Mouse (Mus musculus) megakaryocyte, embryonic 14.5 days (primary cell): ENCODE measurements around the gene P3h4.

ENCODE experiments used
- FLI1 ChIP-seq: IDR thresholded peaks from 2 replicates; pipeline ENCODE4 v1.6.1; 2012; ENCODE audit warnings: low read length, inconsistent platforms, mixed read lengths
- GATA1 ChIP-seq: IDR thresholded peaks from 3 replicates; pipeline ENCODE4 v1.6.1; 2012; ENCODE audit warnings: mixed read lengths, low read length, inconsistent platforms, borderline replicate concordance

DNA sequence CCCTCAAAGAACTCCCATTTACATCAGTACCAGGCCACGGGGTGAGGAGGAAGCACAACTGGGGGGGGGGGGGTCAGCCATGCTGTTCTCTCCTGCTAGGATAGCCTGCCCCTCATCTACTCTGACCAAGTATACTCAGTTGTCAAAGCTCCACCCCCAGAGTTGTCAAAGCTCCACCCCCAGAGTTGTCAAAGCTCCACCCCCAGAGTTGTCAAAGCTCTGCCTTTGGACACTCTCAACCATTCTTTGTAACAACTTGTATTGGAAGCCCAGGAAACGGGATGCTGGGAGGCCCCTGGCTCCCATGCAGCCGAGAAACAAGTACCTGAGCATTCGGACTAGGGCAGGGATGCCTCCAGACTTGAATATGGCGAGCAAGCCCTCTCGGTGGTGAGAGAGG lies 32.0 kb downstream of the P3h4 start:
- no peak for TF ChIP-seq GATA1
- TF ChIP-seq FLI1: no peak
